Mouse (Mus musculus): ENCODE measurements around the gene Gm20388. TPM values are rescaled to one million over a fixed set of nuclear protein-coding genes. Genes with fewer than 3 reads are reported as not detected.
"Not testable (repeated sequence)": the region's sequence is repeated elsewhere in the genome, so short reads cannot be mapped to it uniquely, and the experiment has no call there.

Gm20388 gene
- polyA plus RNA-seq, 1 experiment from 2014 or later: 1.4 TPM

GRCm38 (mm10) chr8:123257593-123257992, 3347.0 kb downstream of the Gm20388 start:
- ATAC-seq (ENCODE audit: low read depth); H3K27me3 ChIP-seq (ENCODE audit: control insufficient read depth, insufficient read depth, low read depth, low read length); H3K27ac ChIP-seq (ENCODE audit: low read length); H3K4me3 ChIP-seq (ENCODE audit: low read depth, low read length); H3K4me2 ChIP-seq (ENCODE audit: low read depth, low read length); H3K9me3 ChIP-seq (replicated peaks; ENCODE audit: control insufficient read depth, low read length); H3K9ac ChIP-seq (ENCODE audit: low read depth, low read length): not testable (repeated sequence)
- WGBS (ENCODE audit: insufficient replicate concordance): 84% methylated on average over 8 of the region's 8 CpGs
- Histone ChIP-seq H3K36me3 (ENCODE audit: control insufficient read depth, insufficient read depth) (peaks cover 12% of the 10 kb centered on the region), H3K4me1 (ENCODE audit: control insufficient read depth, low read depth, low read length) (peaks cover 22% of the 10 kb centered on the region)

- no peaks in the 10 kb centered on the region for H3K27me3 ChIP-seq (ENCODE audit: control insufficient read depth, insufficient read depth, low read depth, low read length)
- no peak overlapping the region for H3K4me2 ChIP-seq (ENCODE audit: low read depth, low read length)
- H3K9ac ChIP-seq (ENCODE audit: low read depth, low read length): no peak overlapping the region
- peaks cover 27% of the 10 kb centered on the region for H3K36me3 ChIP-seq (ENCODE audit: control insufficient read depth, insufficient read depth)
- no peaks in the 10 kb centered on the region for H3K9me3 ChIP-seq (replicated peaks; ENCODE audit: control insufficient read depth, low read length)
- H3K27ac ChIP-seq (ENCODE audit: low read length): no peak overlapping the region
- peak; percentile 51 for ATAC-seq (ENCODE audit: low read depth)
- no peaks in the 10 kb centered on the region for H3K4me1 ChIP-seq (ENCODE audit: control insufficient read depth, low read depth, low read length)
- WGBS (ENCODE audit: insufficient replicate concordance): 76% methylated on average over 14 of the region's 14 CpGs
- no peak overlapping the region for H3K4me3 ChIP-seq (ENCODE audit: low read depth, low read length)
These were observed 3357.4 kb downstream of the Gm20388 start for GRCm38 (mm10) chr8:123267926-123268656.

GRCm38 (mm10) chr8:123271147-123271546, 3360.5 kb downstream of the Gm20388 start:
- Histone ChIP-seq H3K9me3 (replicated peaks; ENCODE audit: control insufficient read depth, low read length) (no peaks in the 10 kb centered on the region), H3K4me3 (ENCODE audit: low read depth, low read length) (no peak overlapping the region), H3K36me3 (ENCODE audit: control insufficient read depth, insufficient read depth) (peaks cover 20% of the 10 kb centered on the region), H3K4me1 (ENCODE audit: control insufficient read depth, low read depth, low read length) (no peaks in the 10 kb centered on the region), H3K4me2 (ENCODE audit: low read depth, low read length) (no peak overlapping the region), H3K27ac (ENCODE audit: low read length) (no peak overlapping the region), H3K27me3 (ENCODE audit: control insufficient read depth, insufficient read depth, low read depth, low read length) (no peaks in the 10 kb centered on the region), H3K9ac (ENCODE audit: low read depth, low read length) (no peak overlapping the region)
- no peak for ATAC-seq (ENCODE audit: low read depth)
- 89% methylated on average over 10 of the region's 10 CpGs for WGBS (ENCODE audit: insufficient replicate concordance)

- Histone ChIP-seq H3K4me1 (ENCODE audit: control insufficient read depth, low read depth, low read length) (no peaks in the 10 kb centered on the region), H3K27me3 (ENCODE audit: control insufficient read depth, insufficient read depth, low read depth, low read length) (no peaks in the 10 kb centered on the region), H3K9ac (ENCODE audit: low read depth, low read length) (no peak overlapping the region), H3K4me3 (ENCODE audit: low read depth, low read length) (no peak overlapping the region), H3K36me3 (ENCODE audit: control insufficient read depth, insufficient read depth) (peaks cover 20% of the 10 kb centered on the region), H3K9me3 (replicated peaks; ENCODE audit: control insufficient read depth, low read length) (no peaks in the 10 kb centered on the region), H3K4me2 (ENCODE audit: low read depth, low read length) (no peak overlapping the region), H3K27ac (ENCODE audit: low read length) (no peak overlapping the region)
- 78% methylated on average over 4 of the region's 4 CpGs for WGBS (ENCODE audit: insufficient replicate concordance)
- ATAC-seq (ENCODE audit: low read depth): no peak
These were observed 3361.3 kb downstream of the Gm20388 start for GRCm38 (mm10) chr8:123271901-123272300.

- Histone ChIP-seq H3K27ac (ENCODE audit: low read length) (no peak overlapping the region), H3K36me3 (ENCODE audit: control insufficient read depth, insufficient read depth) (peaks cover 7% of the 10 kb centered on the region)
- WGBS (ENCODE audit: insufficient replicate concordance): 70% methylated on average over 5 of the region's 5 CpGs
These were observed 3363.8 kb downstream of the Gm20388 start for GRCm38 (mm10) chr8:123274447-123274846.

GRCm38 (mm10) chr8:123275096-123275495, 3364.5 kb downstream of the Gm20388 start:
- no peak overlapping the region for H3K4me2 ChIP-seq (ENCODE audit: low read depth, low read length)
- WGBS (ENCODE audit: insufficient replicate concordance): 88% methylated on average over 12 of the region's 12 CpGs
- H3K4me3 ChIP-seq (ENCODE audit: low read depth, low read length): no peak overlapping the region
- H3K9me3 ChIP-seq (replicated peaks; ENCODE audit: control insufficient read depth, low read length): no peaks in the 10 kb centered on the region
- ATAC-seq (ENCODE audit: low read depth): no peak
- H3K36me3 ChIP-seq (ENCODE audit: control insufficient read depth, insufficient read depth): peaks cover 8% of the 10 kb centered on the region
- no peak overlapping the region for H3K9ac ChIP-seq (ENCODE audit: low read depth, low read length)
- no peaks in the 10 kb centered on the region for H3K4me1 ChIP-seq (ENCODE audit: control insufficient read depth, low read depth, low read length)
- no peak overlapping the region for H3K27ac ChIP-seq (ENCODE audit: low read length)
- H3K27me3 ChIP-seq (ENCODE audit: control insufficient read depth, insufficient read depth, low read depth, low read length): no peaks in the 10 kb centered on the region

More at GRCm38 (mm10) chr8:123274447-123274846, 3363.8 kb downstream of the Gm20388 start:
- H3K9me3 ChIP-seq (replicated peaks; ENCODE audit: control insufficient read depth, low read length): no peaks in the 10 kb centered on the region
- no peaks in the 10 kb centered on the region for H3K4me1 ChIP-seq (ENCODE audit: control insufficient read depth, low read depth, low read length)
- H3K27me3 ChIP-seq (ENCODE audit: control insufficient read depth, insufficient read depth, low read depth, low read length): no peaks in the 10 kb centered on the region
- H3K4me2 ChIP-seq (ENCODE audit: low read depth, low read length): no peak overlapping the region
- no peak overlapping the region for H3K9ac ChIP-seq (ENCODE audit: low read depth, low read length)
- H3K4me3 ChIP-seq (ENCODE audit: low read depth, low read length): no peak overlapping the region
- ATAC-seq (ENCODE audit: low read depth): no peak

- H3K27me3 ChIP-seq (ENCODE audit: control insufficient read depth, insufficient read depth, low read depth, low read length): no peaks in the 10 kb centered on the region
- H3K27ac ChIP-seq (ENCODE audit: low read length): no peak overlapping the region
- 75% methylated on average over 7 of the region's 7 CpGs for WGBS (ENCODE audit: insufficient replicate concordance)
- no peaks in the 10 kb centered on the region for H3K9me3 ChIP-seq (replicated peaks; ENCODE audit: control insufficient read depth, low read length)
- no peak for ATAC-seq (ENCODE audit: low read depth)
- no peak overlapping the region for H3K4me2 ChIP-seq (ENCODE audit: low read depth, low read length)
- peaks cover 22% of the 10 kb centered on the region for H3K36me3 ChIP-seq (ENCODE audit: control insufficient read depth, insufficient read depth)
- no peaks in the 10 kb centered on the region for H3K4me1 ChIP-seq (ENCODE audit: control insufficient read depth, low read depth, low read length)
- H3K4me3 ChIP-seq (ENCODE audit: low read depth, low read length): no peak overlapping the region
- no peak overlapping the region for H3K9ac ChIP-seq (ENCODE audit: low read depth, low read length)
These were observed 3367.8 kb downstream of the Gm20388 start for GRCm38 (mm10) chr8:123278445-123278844.

- Histone ChIP-seq H3K36me3 (ENCODE audit: control insufficient read depth, insufficient read depth) (peaks cover 15% of the 10 kb centered on the region), H3K4me3 (ENCODE audit: low read depth, low read length) (no peak overlapping the region), H3K27me3 (ENCODE audit: control insufficient read depth, insufficient read depth, low read depth, low read length) (no peaks in the 10 kb centered on the region), H3K4me2 (ENCODE audit: low read depth, low read length) (no peak overlapping the region), H3K9ac (ENCODE audit: low read depth, low read length) (no peak overlapping the region), H3K9me3 (replicated peaks; ENCODE audit: control insufficient read depth, low read length) (no peaks in the 10 kb centered on the region), H3K27ac (ENCODE audit: low read length) (no peak overlapping the region; the same call in 1 of the 2 replicates), H3K4me1 (ENCODE audit: control insufficient read depth, low read depth, low read length) (no peaks in the 10 kb centered on the region)
- no peak for ATAC-seq (ENCODE audit: low read depth)
- WGBS (ENCODE audit: insufficient replicate concordance): 69% methylated on average over 4 of the region's 4 CpGs
These were observed 3369.2 kb downstream of the Gm20388 start for GRCm38 (mm10) chr8:123279828-123280227.

GRCm38 (mm10) chr8:123280302-123281094, 3369.9 kb downstream of the Gm20388 start:
- peak overlapping the region; percentile 60 for H3K27ac ChIP-seq (ENCODE audit: low read length)

More at GRCm38 (mm10) chr8:123280302-123281094, 3369.9 kb downstream of the Gm20388 start:
- Histone ChIP-seq H3K4me1 (ENCODE audit: control insufficient read depth, low read depth, low read length) (no peaks in the 10 kb centered on the region), H3K9ac (ENCODE audit: low read depth, low read length) (no peak overlapping the region), H3K36me3 (ENCODE audit: control insufficient read depth, insufficient read depth) (peaks cover 15% of the 10 kb centered on the region), H3K27me3 (ENCODE audit: control insufficient read depth, insufficient read depth, low read depth, low read length) (no peaks in the 10 kb centered on the region), H3K9me3 (replicated peaks; ENCODE audit: control insufficient read depth, low read length) (no peaks in the 10 kb centered on the region), H3K4me2 (ENCODE audit: low read depth, low read length) (no peak overlapping the region), H3K4me3 (ENCODE audit: low read depth, low read length) (peak overlapping the region; percentile 33)
- whole genome bisulfite sequencing (ENCODE audit: insufficient replicate concordance): 72% methylated on average over 13 of the region's 13 CpGs
- ATAC-seq (ENCODE audit: low read depth): peak; percentile 58

All from liver, embryonic 16.5 days (tissue).